Mouse (Mus musculus) MEL (cell line): ENCODE measurements around the gene Itpk1.

Experiments
- CTCF ChIP-seq, 3 experiments: IDR thresholded peaks in 2 of 3; conservative IDR thresholded peaks in 1 of 3; 2 replicates each; pipeline ENCODE4 v1.5.1; 2011 to 2012; ENCODE audit warnings: low read length in 3 of 3, low read depth in 2 of 3, mild to moderate bottlenecking in 2 of 3, improper control_type of control experiment in 1 of 3, inconsistent platforms in 1 of 3, mixed read lengths in 1 of 3, moderate library complexity in 1 of 3; ENCODE audit not compliant: control insufficient read depth in 1 of 3, insufficient read depth in 1 of 3, poor library complexity in 1 of 3, severe bottlenecking in 1 of 3
- E2F4 ChIP-seq: IDR thresholded peaks from 2 replicates; pipeline ENCODE4 v1.6.1; 2011; ENCODE audit warnings: low read depth, low read length, improper control_type of control experiment, borderline replicate concordance
- EP300 ChIP-seq, 2 experiments: IDR thresholded peaks; 2 replicates each; pipeline ENCODE4 v1.6.1; 2011; ENCODE audit warnings: improper control_type of control experiment in 2 of 2, low read length in 2 of 2, low read depth in 1 of 2, mild to moderate bottlenecking in 1 of 2
- POLR2A ChIP-seq, 2 experiments: IDR thresholded peaks; 2 replicates each; pipeline ENCODE4 v1.6.1; 2011 to 2012; ENCODE audit warnings: low read length in 2 of 2, mild to moderate bottlenecking in 2 of 2, control low read depth in 1 of 2, improper control_type of control experiment in 1 of 2, low read depth in 1 of 2, moderate library complexity in 1 of 2; ENCODE audit not compliant: control insufficient read depth in 1 of 2, insufficient read depth in 1 of 2, poor library complexity in 1 of 2
- POLR2AphosphoS5 ChIP-seq: IDR thresholded peaks from 2 replicates; pipeline ENCODE4 v1.6.1; 2012; ENCODE audit warnings: low read depth, borderline replicate concordance, mild to moderate bottlenecking, inconsistent platforms, low read length, moderate library complexity, mixed read lengths
- RCOR1 ChIP-seq: IDR thresholded peaks from 2 replicates; pipeline ENCODE4 v1.6.1; 2012; ENCODE audit warnings: low read depth, mild to moderate bottlenecking, inconsistent platforms, low read length, improper control_type of control experiment
- USF2 ChIP-seq, 2 experiments: IDR thresholded peaks; 2 replicates each; pipeline ENCODE4 v1.6.1; 2011 to 2012; ENCODE audit warnings: improper control_type of control experiment in 2 of 2, low read length in 2 of 2, borderline replicate concordance in 1 of 2, inconsistent platforms in 1 of 2, low read depth in 1 of 2, mild to moderate bottlenecking in 1 of 2; ENCODE audit not compliant: insufficient read depth in 1 of 2
- ZC3H11A ChIP-seq: IDR thresholded peaks from 2 replicates; pipeline ENCODE4 v1.6.1; 2012; ENCODE audit warnings: low read depth, mild to moderate bottlenecking, inconsistent platforms, low read length, improper control_type of control experiment
- ZKSCAN1 ChIP-seq: IDR thresholded peaks from 2 replicates; pipeline ENCODE4 v1.6.1; 2012; ENCODE audit warnings: low read depth, mild to moderate bottlenecking, inconsistent platforms, low read length, improper control_type of control experiment, moderate library complexity

GRCm38 (mm10) chr12:102640436-102641163 is 64.1 kb downstream of the Itpk1 start:
- TF ChIP-seq CTCF (IDR thresholded peaks at IDR 0.05 in 2 of 3, conservative IDR thresholded peaks at IDR 0.05 in 1 of 3; ENCODE audit: control insufficient read depth in 1 of 3, insufficient read depth in 1 of 3, low read depth in 2 of 3, low read length in 3 of 3, poor library complexity in 1 of 3, severe bottlenecking in 1 of 3): no peak
- TF ChIP-seq RCOR1: no peak
- no peak for TF ChIP-seq ZC3H11A
- TF ChIP-seq EP300 (IDR thresholded peaks at IDR 0.05; ENCODE audit: low read depth in 1 of 2, low read length in 2 of 2): no peak
- no peak for TF ChIP-seq POLR2A (IDR thresholded peaks at IDR 0.05; ENCODE audit: control insufficient read depth in 1 of 2, insufficient read depth in 1 of 2, low read depth in 1 of 2, low read length in 2 of 2, poor library complexity in 1 of 2)
- TF ChIP-seq ZKSCAN1: no peak
- TF ChIP-seq E2F4: no peak
- no peak for TF ChIP-seq POLR2AphosphoS5
- no peak for TF ChIP-seq USF2 (IDR thresholded peaks at IDR 0.05; ENCODE audit: borderline replicate concordance in 1 of 2, insufficient read depth in 1 of 2, low read depth in 1 of 2, low read length in 2 of 2)
